In genomic region chr11:94242760-94243421, GRCm38 (mm10) we compare ENCODE assay signal across 8 mouse cellular contexts. TPM values are rescaled to one million over a fixed set of nuclear protein-coding genes. Genes with fewer than 3 reads are reported as not detected.
DNase-seq lines count a peak whose midpoint lies in the region; ATAC-seq and TF ChIP-seq lines count a peak whose summit lies in the region.

No protein-coding gene starts in this region.

- H3K4me1 ChIP-seq in thymus, adult 2 months (replicated peaks; ENCODE audit: control insufficient read depth, insufficient read depth, low read length): peaks cover 16% of the 10 kb centered on the region
- H3K4me1 ChIP-seq in forebrain, embryonic 11.5 days (replicated peaks; ENCODE audit: control insufficient read depth, insufficient read depth, low read length): peaks cover 13% of the 10 kb centered on the region; the same call in 1 of the 2 replicates
- H3K4me1 ChIP-seq in hindbrain, embryonic 16.5 days (ENCODE audit: control insufficient read depth, insufficient read depth, low read depth, low read length): peaks cover 31% of the 10 kb centered on the region
- H3K4me1 ChIP-seq in lung, embryonic 15.5 days: peaks cover 25% of the 10 kb centered on the region

- no peak overlapping the region for H3K27ac ChIP-seq in thymus, adult 2 months (ENCODE audit: control insufficient read depth, insufficient read depth, low read length)
- 0 out of 2 replicates have a peak overlapping the region, but pooled peaks have one; percentile 20 for H3K27ac ChIP-seq in forebrain, embryonic 11.5 days (ENCODE audit: low read depth, low read length)
- H3K27ac ChIP-seq in hindbrain, embryonic 16.5 days (ENCODE audit: low read depth, low read length): peak overlapping the region; percentile 64
- 0 out of 2 replicates have a peak overlapping the region, but pooled peaks have one; percentile 14 for H3K27ac ChIP-seq in lung, embryonic 15.5 days

- TF ChIP-seq CTCF in thymus, adult 2 months (IDR thresholded peaks at IDR 0.05; ENCODE audit: borderline replicate concordance, control insufficient read depth, extremely low read depth, insufficient read depth, low read length, poor library complexity): no peak

- H3K9me3 ChIP-seq in forebrain, embryonic 11.5 days (ENCODE audit: control insufficient read depth, low read length): no peaks in the 10 kb centered on the region
- no peaks in the 10 kb centered on the region for H3K9me3 ChIP-seq in hindbrain, embryonic 16.5 days (ENCODE audit: control insufficient read depth, low read length)
- no peaks in the 10 kb centered on the region for H3K9me3 ChIP-seq in lung, embryonic 15.5 days

- no peaks in the 10 kb centered on the region for H3K27me3 ChIP-seq in thymus, adult 2 months (ENCODE audit: control insufficient read depth, insufficient read depth, low read length)
- no peaks in the 10 kb centered on the region; the same call in 1 of the 2 replicates for H3K27me3 ChIP-seq in forebrain, embryonic 11.5 days (ENCODE audit: control insufficient read depth, insufficient read depth, low read length)
- no peaks in the 10 kb centered on the region for H3K27me3 ChIP-seq in hindbrain, embryonic 16.5 days (replicated peaks; ENCODE audit: control insufficient read depth, insufficient read depth, low read length)
- no peaks in the 10 kb centered on the region; the same call in 1 of the 2 replicates for H3K27me3 ChIP-seq in lung, embryonic 15.5 days
- H3K27me3 ChIP-seq in splenic B cell, adult 2 months (ENCODE audit: control insufficient read depth, insufficient read depth, low read length, poor library complexity, severe bottlenecking): no peaks in the 10 kb centered on the region

- peak overlapping the region; percentile 35 for H3K4me3 ChIP-seq in thymus, adult 2 months (ENCODE audit: control insufficient read depth, insufficient read depth, low read length)
- H3K4me3 ChIP-seq in forebrain, embryonic 11.5 days (ENCODE audit: low read depth, low read length): peak overlapping the region; percentile 1; the same call in 1 of the 2 replicates
- H3K4me3 ChIP-seq in hindbrain, embryonic 16.5 days (ENCODE audit: low read length): peak overlapping the region; percentile 12; the same call in 1 of the 2 replicates
- H3K4me3 ChIP-seq in lung, embryonic 15.5 days: peak overlapping the region; percentile 30

- no peak for DNase-seq in thymus, adult 2 months
- no peak for DNase-seq in thymus, postnatal 10 days (ENCODE audit: low spot score in 2 of 2)
- DNase-seq in forebrain, embryonic 11.5 days (ENCODE audit: low spot score): peak; percentile 70
- peak; percentile 9 for DNase-seq in splenic B cell, adult 2 months (ENCODE audit: low read depth, low spot score)
- DNase-seq in cerebellum, adult 9-10 months: no peak
- no peak for DNase-seq in cerebellum, adult 8-10 months

- TF ChIP-seq POLR2A in thymus, adult 2 months (IDR thresholded peaks at IDR 0.05; ENCODE audit: control insufficient read depth, extremely low read depth, insufficient read depth, low read length, poor library complexity): no peak

- peak overlapping the region; percentile 6 for H3K9ac ChIP-seq in forebrain, embryonic 11.5 days (ENCODE audit: low read length)
- H3K9ac ChIP-seq in hindbrain, embryonic 16.5 days (ENCODE audit: low read depth, low read length): peak overlapping the region; percentile 50
- H3K9ac ChIP-seq in lung, embryonic 15.5 days: peak overlapping the region; percentile 25

- peak overlapping the region; percentile 49 for H3K4me2 ChIP-seq in forebrain, embryonic 11.5 days (ENCODE audit: low read depth, low read length, severe bottlenecking)
- peak overlapping the region; percentile 54 for H3K4me2 ChIP-seq in hindbrain, embryonic 16.5 days (ENCODE audit: low read length)
- H3K4me2 ChIP-seq in lung, embryonic 15.5 days: peak overlapping the region; percentile 70

- ATAC-seq in forebrain, embryonic 11.5 days (replicated peaks; ENCODE audit: low FRiP score): peak; percentile 38
- ATAC-seq in hindbrain, embryonic 16.5 days: 0 out of 2 replicates have a peak, but pooled peaks have one; percentile 19
- 0 out of 2 replicates have a peak, but pooled peaks have one; percentile 28 for ATAC-seq in lung, embryonic 15.5 days (ENCODE audit: borderline replicate concordance, extremely low read depth, low FRiP score, low TSS enrichment)

- no peaks in the 10 kb centered on the region for H3K36me3 ChIP-seq in thymus, adult 2 months (ENCODE audit: control insufficient read depth, insufficient read depth, low read length)
- H3K36me3 ChIP-seq in forebrain, embryonic 11.5 days (ENCODE audit: control insufficient read depth, insufficient read depth, low read length): no peaks in the 10 kb centered on the region
- no peaks in the 10 kb centered on the region for H3K36me3 ChIP-seq in hindbrain, embryonic 16.5 days (ENCODE audit: control insufficient read depth, insufficient read depth, low read length)
- H3K36me3 ChIP-seq in lung, embryonic 15.5 days: no peaks in the 10 kb centered on the region
- H3K36me3 ChIP-seq in splenic B cell, adult 2 months (ENCODE audit: control insufficient read depth, insufficient read depth, low read length, poor library complexity, severe bottlenecking): no peaks in the 10 kb centered on the region

- WGBS in thymus, adult 2 months: 13% methylated on average over 29 of the region's 29 CpGs
- 3% methylated on average over 29 of the region's 29 CpGs for WGBS in forebrain, embryonic 11.5 days
- WGBS in hindbrain, embryonic 16.5 days: 6% methylated on average over 29 of the region's 29 CpGs
- 2% methylated on average over 29 of the region's 29 CpGs for WGBS in lung, embryonic 15.5 days

RNA-seq across cellular contexts. Expression of gene Wfikkn2, which starts 2.9 kb away (rescaled TPM):
- 28.2 and 34.4 TPM in 2 replicates for polyA plus RNA-seq in thymus, adult 2 months (2012; rRNA removed)
- polyA plus RNA-seq in forebrain, embryonic 11.5 days (2014; fragmentation: Nextera tagmentation; extraction: Ambion mirVana): 1.9 and 2.9 TPM in 2 replicates
- polyA plus RNA-seq in hindbrain, embryonic 16.5 days (2015; fragmentation: Nextera tagmentation; extraction: Ambion mirVana): 9.3 and 10.2 TPM in 2 replicates
- polyA plus RNA-seq in lung, embryonic 15.5 days (2015; fragmentation: Nextera tagmentation; extraction: Ambion mirVana): 1.2 and 1.5 TPM in 2 replicates

RNA-seq across cellular contexts. Expression of gene Tob1, which starts 31.6 kb away (rescaled TPM):
- 21.4 and 27.4 TPM in 2 replicates for polyA plus RNA-seq in thymus, adult 2 months (2012; rRNA removed)
- polyA plus RNA-seq in forebrain, embryonic 11.5 days (2014; fragmentation: Nextera tagmentation; extraction: Ambion mirVana): 43.0 and 44.0 TPM in 2 replicates
- polyA plus RNA-seq in hindbrain, embryonic 16.5 days (2015; fragmentation: Nextera tagmentation; extraction: Ambion mirVana): 29.1 and 29.2 TPM in 2 replicates
- 26.1 and 26.5 TPM in 2 replicates for polyA plus RNA-seq in lung, embryonic 15.5 days (2015; fragmentation: Nextera tagmentation; extraction: Ambion mirVana)

RNA-seq across cellular contexts. Expression of gene Gm21885, which starts 38.8 kb away (rescaled TPM):
- polyA plus RNA-seq in thymus, adult 2 months (2012; rRNA removed): not detected in 2 replicates
- 0.68 and 1.4 TPM in 2 replicates for polyA plus RNA-seq in forebrain, embryonic 11.5 days (2014; fragmentation: Nextera tagmentation; extraction: Ambion mirVana)
- 0.86 TPM in 1 of 2 replicates, not detected in the other for polyA plus RNA-seq in hindbrain, embryonic 16.5 days (2015; fragmentation: Nextera tagmentation; extraction: Ambion mirVana)
- polyA plus RNA-seq in lung, embryonic 15.5 days (2015; fragmentation: Nextera tagmentation; extraction: Ambion mirVana): not detected in 2 replicates

Comparison
In these comparisons a context has a peak if more than half of its experiments do, and no peak if none do; other contexts are left out.
1. DNase-seq: peak in forebrain, embryonic 11.5 days (single experiment) and splenic B cell, adult 2 months (single experiment); none in thymus, adult 2 months (single experiment), thymus, postnatal 10 days (0 of 2), cerebellum, adult 9-10 months (single experiment) and cerebellum, adult 8-10 months (single experiment).
2. Peak in every context shown above with its lines, with median percentiles within 50 percentile points of each other: H3K4me3 ChIP-seq, ATAC-seq, H3K4me2 ChIP-seq and H3K9ac ChIP-seq.